Mouse (Mus musculus) cortical plate, adult 2 months (tissue): Measurements from ENCODE around the gene Tmem178b. TPM values are rescaled to one million over a fixed set of nuclear protein-coding genes. Genes with fewer than 3 reads are reported as not detected.
A peak's percentile ranks its signal among the peaks of the same experiment; 100 is the strongest.

Experiments used
- H3K27ac ChIP-seq: fragments of 200-500 bp; 2 replicates; pipeline ENCODE4 v1.5.1; 2012; ENCODE audit warnings: low read length, control low read depth, inconsistent platforms; ENCODE audit not compliant: insufficient read depth
- H3K4me1 ChIP-seq: fragments of 200-500 bp; 2 replicates; pipeline ENCODE4 v1.6.1; 2011; ENCODE audit warnings: low read length; ENCODE audit not compliant: control insufficient read depth, insufficient read depth
- H3K4me3 ChIP-seq: fragments of 200-500 bp; 2 replicates; pipeline ENCODE4 v1.5.1; 2011; ENCODE audit warnings: mild to moderate bottlenecking, low read length, control low read depth; ENCODE audit not compliant: insufficient read depth
- CTCF ChIP-seq: fragments of 200-500 bp; IDR thresholded peaks from 2 replicates; pipeline ENCODE4 v1.5.1; 2011; ENCODE audit warnings: mild to moderate bottlenecking, control low read depth, low read length; ENCODE audit not compliant: insufficient read depth; ENCODE audit errors: extremely low read depth
- POLR2A ChIP-seq: fragments of 200-500 bp; IDR thresholded peaks from 2 replicates; pipeline ENCODE4 v1.6.1; 2011; ENCODE audit warnings: mild to moderate bottlenecking, low read length, control low read depth; ENCODE audit not compliant: insufficient read depth; ENCODE audit errors: extremely low read depth
- polyA plus RNA-seq: library from polyadenylated mRNA; depleted of rRNA; stranded (reverse); fragments of >200 nt; gene quantifications from 2 replicates; pipeline ENCODE4 v1.2.3, GENCODE M21; 2012

Tmem178b gene
- polyA plus RNA-seq, 1 experiment: 98.1 TPM

DNA sequence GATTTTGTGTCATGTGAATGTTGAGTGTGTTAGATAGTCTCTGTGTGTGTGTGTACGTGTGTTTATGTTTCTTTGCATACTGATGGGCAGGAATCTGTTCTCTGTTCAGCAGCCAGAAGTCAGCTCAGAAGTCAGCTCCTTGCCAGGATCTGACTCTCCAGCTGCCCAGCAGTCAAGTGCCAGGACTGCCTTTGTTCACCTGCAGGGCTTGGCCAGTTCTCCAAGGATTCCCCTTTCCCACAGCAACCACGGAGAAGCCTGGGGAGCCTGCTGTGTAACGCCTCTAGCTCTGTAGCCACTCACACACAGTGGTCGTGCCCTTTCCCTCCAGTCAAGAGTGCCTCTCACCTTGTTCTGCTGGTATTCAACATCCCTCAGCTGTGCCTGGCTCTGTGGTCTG, 91.5 kb downstream of the Tmem178b start:
- H3K4me3 ChIP-seq: no peak overlapping the region
- peaks cover 6% of the 10 kb centered on the region for H3K4me1 ChIP-seq
- no peak overlapping the region for H3K27ac ChIP-seq
- TF ChIP-seq CTCF (no peak), POLR2A (no peak)

GRCm38 (mm10) chr6:39970281-39970680, 97.2 kb downstream of the Tmem178b start:
- Histone ChIP-seq H3K4me1 (peaks cover 8% of the 10 kb centered on the region), H3K27ac (peak overlapping the region; percentile 33), H3K4me3 (no peak overlapping the region)
- TF ChIP-seq POLR2A (no peak), CTCF (no peak)

DNA sequence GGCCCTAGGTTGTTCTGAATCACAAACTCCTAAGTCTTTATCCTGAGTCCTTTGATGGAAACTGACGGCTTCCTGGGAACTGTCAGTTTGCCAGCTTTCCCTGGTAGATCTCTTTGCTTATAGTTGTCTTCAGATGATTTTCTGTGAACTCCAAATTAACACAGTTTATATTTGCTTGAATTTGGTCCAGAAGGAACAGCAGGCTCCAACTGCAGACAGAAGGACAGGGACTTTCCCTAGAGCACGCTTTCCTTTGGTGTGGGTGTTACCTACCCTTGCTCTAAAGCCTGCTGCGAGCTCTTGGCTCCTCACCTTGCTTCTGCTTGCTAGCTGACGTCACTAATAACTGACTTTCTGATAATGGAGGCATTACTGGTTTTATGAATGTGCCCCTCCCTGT, 105.9 kb downstream of the Tmem178b start:
- TF ChIP-seq POLR2A (no peak), CTCF (no peak)
- Histone ChIP-seq H3K4me1 (peaks cover 9% of the 10 kb centered on the region; the same call in 1 of the 2 replicates), H3K4me3 (no peak overlapping the region), H3K27ac (no peak overlapping the region)

- Histone ChIP-seq H3K27ac (no peak overlapping the region), H3K4me3 (no peak overlapping the region), H3K4me1 (peaks cover 3% of the 10 kb centered on the region)
- no peak for TF ChIP-seq CTCF
- TF ChIP-seq POLR2A: no peak
Measured at GRCm38 (mm10) chr6:39990772-39991171, 117.7 kb downstream of the Tmem178b start.

DNA sequence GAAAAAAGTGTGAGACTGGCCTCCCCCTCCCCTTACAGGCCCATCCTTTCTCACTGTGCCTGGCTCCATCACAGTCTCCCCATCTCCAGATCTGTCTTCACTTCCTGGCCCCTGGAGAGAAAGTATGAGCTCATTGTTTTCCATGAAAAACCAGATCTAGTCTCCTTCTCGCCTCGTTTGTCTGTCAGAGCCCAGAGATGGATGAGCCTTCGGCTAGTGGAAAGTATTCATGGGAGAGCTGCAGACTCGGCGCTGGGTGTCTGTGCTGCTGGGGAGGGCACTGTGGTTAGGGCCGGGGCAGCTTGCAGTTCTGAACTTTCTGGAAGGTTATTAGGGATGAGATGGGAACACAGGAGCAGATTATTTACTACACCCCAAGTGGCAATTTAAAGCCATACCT, 118.9 kb downstream of the Tmem178b start:
- Histone ChIP-seq H3K27ac (no peak overlapping the region), H3K4me1 (peaks cover 3% of the 10 kb centered on the region), H3K4me3 (no peak overlapping the region)
- TF ChIP-seq CTCF: no peak
- TF ChIP-seq POLR2A: no peak

DNA sequence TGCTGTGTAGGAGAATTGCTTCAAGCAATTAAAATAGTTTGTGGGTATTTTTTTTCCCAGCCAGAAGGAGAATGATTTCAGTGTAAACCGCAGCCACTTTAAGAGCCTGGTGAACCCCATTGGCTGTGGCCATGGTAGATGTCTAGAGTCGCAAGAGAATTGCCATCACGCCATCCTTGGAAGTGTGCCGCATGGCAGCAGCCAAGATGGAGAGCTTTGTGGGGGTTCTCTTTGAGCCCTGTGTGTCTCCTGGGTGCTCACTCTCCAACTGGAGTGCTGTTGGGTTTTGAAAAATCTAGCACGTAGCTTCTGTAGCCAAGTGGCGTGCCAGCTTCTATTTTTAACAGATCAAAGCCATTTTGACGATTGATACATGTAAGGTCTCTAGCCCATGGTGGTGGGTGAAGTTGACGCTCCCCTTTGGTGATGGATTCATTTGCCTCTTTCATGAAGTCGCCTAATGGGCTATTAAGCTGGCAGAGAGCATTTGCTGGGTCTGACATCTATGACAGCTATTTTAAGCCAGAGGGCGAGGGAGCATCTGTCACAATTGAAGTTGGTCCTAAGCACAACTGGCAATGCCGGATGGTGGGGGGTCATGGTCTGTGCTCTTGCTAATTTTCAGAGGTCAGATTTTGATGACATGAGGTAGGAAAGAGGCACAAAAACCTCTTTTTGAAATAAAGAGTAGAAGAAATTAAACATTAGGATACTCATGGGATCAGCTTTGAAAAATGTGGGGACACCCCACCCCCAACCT, 133.1 kb downstream of the Tmem178b start:
- Histone ChIP-seq H3K27ac (no peak overlapping the region), H3K4me3 (no peak overlapping the region), H3K4me1 (peaks cover 19% of the 10 kb centered on the region)
- TF ChIP-seq CTCF (no peak), POLR2A (no peak)

DNA sequence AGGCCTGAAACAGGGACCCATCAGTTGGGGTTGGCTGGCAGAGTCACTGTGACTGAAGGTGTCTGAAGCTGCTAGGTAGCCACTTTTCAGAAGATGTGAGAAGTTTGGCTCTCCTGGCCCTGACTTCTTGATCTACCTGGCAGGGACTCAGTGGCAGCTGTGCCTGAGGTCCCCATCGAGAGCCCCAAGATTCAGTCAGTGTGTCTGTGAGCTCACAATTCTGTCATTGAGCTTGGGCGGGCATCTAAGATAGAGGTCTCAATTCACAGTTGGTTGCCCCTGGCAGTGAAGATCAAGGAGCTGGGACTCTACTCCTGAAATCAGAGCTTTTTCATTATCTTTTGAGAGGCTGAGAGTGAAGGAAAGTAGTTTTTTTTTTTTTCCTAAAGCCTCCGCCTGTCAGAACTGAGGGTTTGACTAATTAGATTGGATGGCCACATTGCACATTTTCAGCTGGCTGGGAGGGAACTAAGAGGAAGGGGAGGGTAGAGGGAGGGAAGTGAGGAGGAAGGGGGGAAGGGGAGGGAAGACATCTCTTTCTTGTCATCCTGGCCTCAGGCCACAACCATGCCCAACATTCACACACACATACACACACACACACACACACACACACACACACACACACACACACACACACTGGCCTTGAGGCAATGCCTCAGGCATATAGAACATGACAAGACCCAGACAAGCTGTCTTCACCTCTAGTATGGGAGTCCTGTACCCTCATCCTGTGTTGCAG, 135.3 kb downstream of the Tmem178b start:
- Histone ChIP-seq H3K4me3 (no peak overlapping the region), H3K27ac (no peak overlapping the region), H3K4me1 (peaks cover 22% of the 10 kb centered on the region)
- TF ChIP-seq CTCF (no peak), POLR2A (no peak)

GRCm38 (mm10) chr6:40009718-40010117, 136.6 kb downstream of the Tmem178b start:
- H3K4me3 ChIP-seq: no peak overlapping the region
- no peak for TF ChIP-seq CTCF
- no peak for TF ChIP-seq POLR2A
- H3K4me1 ChIP-seq: peaks cover 25% of the 10 kb centered on the region
- 0 out of 2 replicates have a peak overlapping the region, but pooled peaks have one; percentile 35 for H3K27ac ChIP-seq

DNA sequence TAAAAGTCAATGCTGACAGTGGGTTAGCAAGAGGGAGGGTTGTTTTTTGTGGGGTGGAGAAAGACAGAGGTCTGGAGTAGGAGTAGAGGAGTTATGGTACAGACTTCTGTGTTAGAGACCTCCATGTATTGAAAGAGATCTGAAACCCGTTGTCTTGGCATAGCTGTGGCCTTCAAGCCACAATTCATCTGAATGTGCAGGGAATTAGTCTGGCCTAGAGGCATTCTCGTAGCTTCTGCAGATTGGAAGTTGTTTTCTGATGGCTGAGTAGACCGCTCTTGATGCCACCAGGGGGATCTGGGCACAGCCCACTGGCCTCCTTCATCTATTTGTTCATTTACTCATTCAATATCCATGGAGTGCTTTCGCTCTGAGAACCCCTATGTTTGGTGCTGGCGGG, 138.0 kb downstream of the Tmem178b start:
- peaks cover 34% of the 10 kb centered on the region for H3K4me1 ChIP-seq
- H3K27ac ChIP-seq: no peak overlapping the region
- TF ChIP-seq CTCF: no peak
- TF ChIP-seq POLR2A: no peak
- H3K4me3 ChIP-seq: no peak overlapping the region

- TF ChIP-seq POLR2A (no peak), CTCF (no peak)
- Histone ChIP-seq H3K27ac (no peak overlapping the region), H3K4me3 (no peak overlapping the region), H3K4me1 (peaks cover 36% of the 10 kb centered on the region)
Measured at GRCm38 (mm10) chr6:40011609-40012008, 138.5 kb downstream of the Tmem178b start.
